Mouse (Mus musculus): ENCODE results near the gene Clstn3.
"Not testable (repeated sequence)": the region's sequence is repeated elsewhere in the genome, so short reads cannot be mapped to it uniquely, and the experiment has no call there.

The Clstn3 gene

GRCm38 (mm10) chr6:124415347-124416088 lies 49.1 kb downstream of the Clstn3 start:
- peak; percentile 69 to 80 for DNase-seq (ENCODE audit: low read depth in 2 of 2, low spot score in 2 of 2)

- DNase-seq (ENCODE audit: low read depth in 2 of 2, low spot score in 2 of 2), result peak; percentile 75 to 83
Observed at GRCm38 (mm10) chr6:124414927-124415325, 49.7 kb downstream of the Clstn3 start, which contains the start of gene Pex5. Gene Pex5, minus strand, starts transcription at chr6:124415067.

GRCm38 (mm10) chr6:124414150-124414926 lies 50.3 kb downstream of the Clstn3 start:
- DNase-seq (ENCODE audit: low read depth in 2 of 2, low spot score in 2 of 2), result peak; percentile 21 to 38

- no peak for DNase-seq (ENCODE audit: low read depth in 2 of 2, low spot score in 2 of 2)
Observed at GRCm38 (mm10) chr6:124413770-124414149, 50.8 kb downstream of the Clstn3 start.

- DNase-seq (ENCODE audit: low read depth in 2 of 2, low spot score in 2 of 2), result no peak
Observed at GRCm38 (mm10) chr6:124408355-124408754, 56.2 kb downstream of the Clstn3 start.

- no peak for DNase-seq (ENCODE audit: low read depth in 2 of 2, low spot score in 2 of 2)
Observed at GRCm38 (mm10) chr6:124407180-124407579, 57.4 kb downstream of the Clstn3 start.

- no peak for DNase-seq (ENCODE audit: low read depth in 2 of 2, low spot score in 2 of 2)
Observed at GRCm38 (mm10) chr6:124406326-124406725, 58.3 kb downstream of the Clstn3 start.

GRCm38 (mm10) chr6:124399738-124400137 lies 64.9 kb downstream of the Clstn3 start:
- DNase-seq (ENCODE audit: low read depth in 2 of 2, low spot score in 2 of 2), result no peak

GRCm38 (mm10) chr6:124394991-124395390 lies 69.6 kb downstream of the Clstn3 start:
- not testable (repeated sequence) for DNase-seq (ENCODE audit: low read depth in 2 of 2, low spot score in 2 of 2)

Data from CD8-positive naive resting alpha-beta T cell, adult 2 months (primary cell).